ENCODE assay signal across 8 mouse cellular contexts in genomic region chr11:121387750-121388553, GRCm38 (mm10). TPM values are rescaled to one million over a fixed set of nuclear protein-coding genes. Genes with fewer than 3 reads are reported as not detected.
DNase-seq lines count a peak whose midpoint lies in the region; ATAC-seq lines count a peak whose summit lies in the region.

Gene Rab40b (minus strand): TSS chr11:121388251.

- no peaks in the 10 kb centered on the region for H3K9me3 ChIP-seq in hindbrain, embryonic 15.5 days

- DNase-seq in adipocyte (ENCODE audit: low spot score) = peak; percentile 88
- peak; percentile 94 for DNase-seq in gastrocnemius, adult 18-20 months (ENCODE audit: low spot score)
- peak; percentile 95 for DNase-seq in left cerebral cortex, adult 11 months (ENCODE audit: low spot score)
- peak; percentile 97 for DNase-seq in lung, postnatal 36 days
- DNase-seq in right cerebral cortex, adult 2 months (ENCODE audit: low spot score in 2 of 2) = peak; percentile 96 to 97
- peak; percentile 57 for DNase-seq in urinary bladder, postnatal 10 days (ENCODE audit: low spot score)

- H3K9ac ChIP-seq in hindbrain, embryonic 15.5 days = peak within 1 kb of the TSS; percentile 62

- peak; percentile 87 for ATAC-seq in common myeloid progenitor, adult 5-6 weeks (replicated peaks; ENCODE audit: low read depth, poor library complexity, severe bottlenecking)
- peak; percentile 99 for ATAC-seq in hindbrain, embryonic 15.5 days (ENCODE audit: low FRiP score, low read depth)

- H3K4me2 ChIP-seq in hindbrain, embryonic 15.5 days = peak within 1 kb of the TSS; percentile 79

- peak within 1 kb of the TSS; percentile 69 for H3K27ac ChIP-seq in hindbrain, embryonic 15.5 days (replicated peaks)

- H3K36me3 ChIP-seq in hindbrain, embryonic 15.5 days = no peaks in the 10 kb centered on the region

- H3K4me3 ChIP-seq in hindbrain, embryonic 15.5 days = peak within 1 kb of the TSS; percentile 71

- under 1% methylated on average over 61 of the region's 61 CpGs for WGBS in hindbrain, embryonic 15.5 days

- H3K27me3 ChIP-seq in hindbrain, embryonic 15.5 days = no peaks in the 10 kb centered on the region

- H3K4me1 ChIP-seq in hindbrain, embryonic 15.5 days (replicated peaks) = peaks cover 17% of the 10 kb centered on the region

RNA-seq across cellular contexts. Expression of gene Rab40b, which starts in this region (rescaled TPM):
- total RNA-seq in common myeloid progenitor, adult 5-6 weeks (2017) = 0.64 TPM in 1 of 2 replicates, not detected in the other
- total RNA-seq in gastrocnemius, adult 18-20 months (2021) = 10 to 100 TPM; 14.6 to 17.9 TPM
- polyA plus RNA-seq in hindbrain, embryonic 15.5 days (2015; fragmentation: Nextera tagmentation; extraction: Ambion mirVana) = 11.4 and 12.1 TPM in 2 replicates

Comparison
In these comparisons a context has a peak if more than half of its experiments do, and no peak if none do; other contexts are left out.
1. Peak in every context shown above with its lines: DNase-seq, ATAC-seq, H3K4me3 ChIP-seq and H3K27ac ChIP-seq.
2. Peak in ATAC-seq in common myeloid progenitor, adult 5-6 weeks; RNA of the gene not detected or under 1 TPM.